Mouse (Mus musculus) limb, embryonic 14.5 days (tissue): ENCODE measurements around the gene Fthl17f. TPM values are rescaled to one million over a fixed set of nuclear protein-coding genes. Genes with fewer than 3 reads are reported as not detected.
"Not testable (repeated sequence)": the region's sequence is repeated elsewhere in the genome, so short reads cannot be mapped to it uniquely, and the experiment has no call there.

ENCODE experiments used
- ATAC-seq: fragments of 200-750 bp; cut with Nextera tagmentation; 2 replicates; pipeline ENCODE4 v1.8.0; 2017; ENCODE audit warnings: low read depth, moderate number of reproducible peaks, moderate TSS enrichment; ENCODE audit not compliant: low FRiP score
- DNase-seq: peaks from one replicate; pipeline ENCODE4 v3.0.0-alpha.2; 2015; ENCODE audit warnings: low spot score
- H3K27ac ChIP-seq: fragments of 300-500 bp; sonication (generic); replicated peaks from 2 replicates; pipeline ENCODE4 v1.5.1; 2014; ENCODE audit warnings: low read depth, mild to moderate bottlenecking, low read length, moderate library complexity, mixed read lengths
- H3K27me3 ChIP-seq: fragments of 300-500 bp; sonication (generic); 2 replicates; pipeline ENCODE4 v1.6.1; 2014; ENCODE audit warnings: low read length, mixed read lengths; ENCODE audit not compliant: control insufficient read depth, insufficient read depth
- H3K36me3 ChIP-seq: fragments of 300-500 bp; sonication (generic); 2 replicates; pipeline ENCODE4 v1.6.1; 2014; ENCODE audit warnings: mild to moderate bottlenecking, low read length, moderate library complexity, mixed read lengths; ENCODE audit not compliant: control insufficient read depth, insufficient read depth
- H3K4me1 ChIP-seq: fragments of 300-500 bp; sonication (generic); 2 replicates; pipeline ENCODE4 v1.6.1; 2014; ENCODE audit warnings: antibody characterized with exemption, low read length, mixed read lengths; ENCODE audit not compliant: control insufficient read depth, insufficient read depth
- H3K4me2 ChIP-seq: fragments of 300-500 bp; sonication (generic); replicated peaks from 2 replicates; pipeline ENCODE4 v1.6.1; 2014; ENCODE audit warnings: low read depth, mild to moderate bottlenecking, low read length, moderate library complexity; ENCODE audit not compliant: severe bottlenecking
- H3K4me3 ChIP-seq: fragments of 300-500 bp; sonication (generic); replicated peaks from 2 replicates; pipeline ENCODE4 v1.5.1; 2014; ENCODE audit warnings: low read length
- H3K9ac ChIP-seq: fragments of 300-500 bp; sonication (generic); 2 replicates; pipeline ENCODE4 v1.6.1; 2014; ENCODE audit warnings: mild to moderate bottlenecking, low read depth, low read length, moderate library complexity; ENCODE audit not compliant: severe bottlenecking
- H3K9me3 ChIP-seq: fragments of 300-500 bp; sonication (generic); 2 replicates; pipeline ENCODE4 v1.6.1; 2016; ENCODE audit warnings: low read length; ENCODE audit not compliant: control insufficient read depth
- POLR2A ChIP-seq: fragments of 200-500 bp; IDR thresholded peaks from 2 replicates; pipeline ENCODE4 v1.8.0; 2012; ENCODE audit warnings: inconsistent platforms, mild to moderate bottlenecking, moderate library complexity, borderline replicate concordance; ENCODE audit not compliant: insufficient read depth, insufficient read length; ENCODE audit errors: extremely low read depth
- WGBS: fragments of 180-500 bp; shearing (Covaris S2); extraction: QIAGEN DNeasy Blood & Tissue Kit; methylation state at CpG from one replicate; pipeline ENCODE4 v1.1.7; 2014; 5-methylcytosine and 5-hydroxymethylcytosine counted together
- polyA plus RNA-seq, 2 experiments: library from polyadenylated mRNA; depleted of rRNA in 1 of 2; stranded (reverse) in 1 of 2; unstranded in 1 of 2; fragments of >200 nt; fragmentation: Nextera tagmentation in 1 of 2; extraction: Ambion mirVana in 1 of 2; gene quantifications; 2 replicates each; pipeline versions ENCODE4 v1.2.1 to v1.2.3; 2012 to 2014

Fthl17f gene
- not detected in 2 replicates for polyA plus RNA-seq (2012; rRNA removed)
- polyA plus RNA-seq (2014; fragmentation: Nextera tagmentation; extraction: Ambion mirVana) = not detected in 2 replicates

GRCm38 (mm10) chrX:9062715-9063114, at the start of gene Fthl17f:
Gene Fthl17f, plus strand, starts transcription at chrX:9063015.
- not testable (repeated sequence) for ATAC-seq, H3K4me2 ChIP-seq, H3K4me1 ChIP-seq, H3K9ac ChIP-seq, H3K36me3 ChIP-seq, H3K27me3 ChIP-seq, H3K9me3 ChIP-seq, H3K27ac ChIP-seq, H3K4me3 ChIP-seq, DNase-seq
- 88% methylated on average over 11 of the region's 11 CpGs for WGBS

- WGBS = 73% methylated on average over 1 of the region's 1 CpGs
- Histone ChIP-seq H3K27me3 (no peaks in the 10 kb centered on the region), H3K4me1 (no peaks in the 10 kb centered on the region), H3K27ac (no peak overlapping the region), H3K9ac (no peak overlapping the region), H3K36me3 (no peaks in the 10 kb centered on the region), H3K4me3 (no peak overlapping the region), H3K9me3 (no peaks in the 10 kb centered on the region), H3K4me2 (no peak overlapping the region)
- DNase-seq = no peak
- ATAC-seq = no peak
- no peak for TF ChIP-seq POLR2A
Observed at GRCm38 (mm10) chrX:9016079-9016478, 46.7 kb upstream of the Fthl17f start.

GRCm38 (mm10) chrX:9019481-9019880, 43.3 kb upstream of the Fthl17f start:
- Histone ChIP-seq H3K4me1 (no peaks in the 10 kb centered on the region), H3K36me3 (no peaks in the 10 kb centered on the region), H3K9ac (no peak overlapping the region), H3K27ac (no peak overlapping the region), H3K4me3 (no peak overlapping the region), H3K4me2 (no peak overlapping the region), H3K27me3 (no peaks in the 10 kb centered on the region), H3K9me3 (no peaks in the 10 kb centered on the region)
- 61% methylated on average over 10 of the region's 10 CpGs for WGBS
- ATAC-seq = no peak
- DNase-seq = no peak
- TF ChIP-seq POLR2A = no peak

- not testable (repeated sequence) for H3K4me3 ChIP-seq, H3K27me3 ChIP-seq, H3K9me3 ChIP-seq, H3K36me3 ChIP-seq, DNase-seq, H3K4me1 ChIP-seq, H3K4me2 ChIP-seq, H3K27ac ChIP-seq, ATAC-seq, H3K9ac ChIP-seq
- WGBS = 83% methylated on average over 1 of the region's 10 CpGs
Observed at GRCm38 (mm10) chrX:9033193-9033592, 29.6 kb upstream of the Fthl17f start, which contains the start of gene Fthl17e. Gene Fthl17e, plus strand, starts transcription at chrX:9033493.

- 31% methylated on average over 3 of the region's 4 CpGs for WGBS
- ATAC-seq, H3K9me3 ChIP-seq: not testable (repeated sequence)
Observed at GRCm38 (mm10) chrX:9041611-9042010, 21.2 kb upstream of the Fthl17f start.

GRCm38 (mm10) chrX:9060952-9061351, 1.9 kb upstream of the Fthl17f start:
- WGBS = 11% methylated on average over 6 of the region's 9 CpGs
- H3K9me3 ChIP-seq, DNase-seq: not testable (repeated sequence)

More at GRCm38 (mm10) chrX:9041611-9042010, 21.2 kb upstream of the Fthl17f start:
- H3K27ac ChIP-seq, H3K27me3 ChIP-seq, H3K4me3 ChIP-seq, DNase-seq, H3K36me3 ChIP-seq, H3K9ac ChIP-seq, H3K4me2 ChIP-seq, H3K4me1 ChIP-seq: not testable (repeated sequence)

More at GRCm38 (mm10) chrX:9060952-9061351, 1.9 kb upstream of the Fthl17f start:
- not testable (repeated sequence) for H3K27me3 ChIP-seq, H3K4me1 ChIP-seq, H3K36me3 ChIP-seq, ATAC-seq, H3K4me3 ChIP-seq, H3K27ac ChIP-seq, H3K4me2 ChIP-seq, H3K9ac ChIP-seq
